Mouse (Mus musculus): ENCODE results near the gene Il7r. TPM values are rescaled to one million over a fixed set of nuclear protein-coding genes. Genes with fewer than 3 reads are reported as not detected.
A peak's percentile ranks its signal among the peaks of the same experiment; 100 is the strongest.

The Il7r gene
- total RNA-seq, 1 experiment = not detected

GRCm38 (mm10) chr15:9463521-9464027 is 66.4 kb downstream of the Il7r start:
- TF ChIP-seq CHD2 (IDR thresholded peaks at IDR 0.05; ENCODE audit: low read depth, low read length) (no peak), MAFK (IDR thresholded peaks at IDR 0.05; ENCODE audit: insufficient read depth, low read depth, low read length) (no peak), ZC3H11A (IDR thresholded peaks at IDR 0.05; ENCODE audit: borderline replicate concordance, low read depth, low read length) (no peak), ZNF384 (IDR thresholded peaks at IDR 0.05; ENCODE audit: low read depth, low read length) (no peak), HCFC1 (IDR thresholded peaks at IDR 0.05; ENCODE audit: borderline replicate concordance, insufficient read depth, low read length) (no peak)
- Histone ChIP-seq H3K4me3 (ENCODE audit: insufficient read depth in 1 of 2, low read depth in 1 of 2, low read length in 2 of 2, poor library complexity in 1 of 2, severe bottlenecking in 1 of 2) (no peak overlapping the region), H3K27ac (ENCODE audit: insufficient read depth, low read depth, low read length, poor library complexity, severe bottlenecking) (no peak overlapping the region), H3K9me3 (ENCODE audit: control insufficient read depth, insufficient read depth, low read depth, low read length) (no peaks in the 10 kb centered on the region), H3K36me3 (ENCODE audit: control insufficient read depth, insufficient read depth, low read length, poor library complexity, severe bottlenecking) (no peaks in the 10 kb centered on the region), H3K4me1 (ENCODE audit: control insufficient read depth in 2 of 2, insufficient read depth in 2 of 2, low read length in 2 of 2, poor library complexity in 1 of 2) (peaks cover 1 to 3% of the 10 kb centered on the region in 2 experiments; a peak in 3 of 4 replicates), H3K9ac (ENCODE audit: insufficient read depth, low read depth, low read length, poor library complexity, severe bottlenecking) (no peak overlapping the region)
- in situ Hi-C loops (cut with MboI; ENCODE audit: low sequenced_read_pairs in 2 of 2, unreplicated experiment in 2 of 2) = loop anchor here in 1 of 2 experiments (25.0 kb wide), 1 partner anchor 849 kb away; no protein-coding TSS in a partner anchor
- peak; percentile 19 for DNase-seq (ENCODE audit: low read depth, low spot score)

Other genes with a start within 250 kb of the Il7r start
- gene Ugt3a2, start 194.6 kb downstream of the Il7r start, total RNA-seq (2012; rRNA removed) = not detected in 2 replicates
- gene Capsl, start 94.1 kb downstream of the Il7r start, total RNA-seq (2012; rRNA removed) = 9.1 and 10.6 TPM in 2 replicates
- gene Spef2, start 218.7 kb upstream of the Il7r start, total RNA-seq (2012; rRNA removed) = 0.31 and 0.37 TPM in 2 replicates

Measured in ES-E14 (cell line).